Mouse (Mus musculus) MEL (cell line): ENCODE measurements around the gene Gm21903.

ENCODE experiments used
- BHLHE40 ChIP-seq: IDR thresholded peaks from 2 replicates; pipeline ENCODE4 v1.6.1; 2012; ENCODE audit warnings: low read depth, mild to moderate bottlenecking, inconsistent platforms, low read length, improper control_type of control experiment, borderline replicate concordance
- CTCF ChIP-seq, 3 experiments: IDR thresholded peaks in 2 of 3; conservative IDR thresholded peaks in 1 of 3; 2 replicates each; pipeline ENCODE4 v1.5.1; 2011 to 2012; ENCODE audit warnings: low read length in 3 of 3, low read depth in 2 of 3, mild to moderate bottlenecking in 2 of 3, improper control_type of control experiment in 1 of 3, inconsistent platforms in 1 of 3, mixed read lengths in 1 of 3, moderate library complexity in 1 of 3; ENCODE audit not compliant: control insufficient read depth in 1 of 3, insufficient read depth in 1 of 3, poor library complexity in 1 of 3, severe bottlenecking in 1 of 3
- EP300 ChIP-seq, 2 experiments: IDR thresholded peaks; 2 replicates each; pipeline ENCODE4 v1.6.1; 2011; ENCODE audit warnings: improper control_type of control experiment in 2 of 2, low read length in 2 of 2, low read depth in 1 of 2, mild to moderate bottlenecking in 1 of 2
- JUND ChIP-seq: IDR thresholded peaks from 2 replicates; pipeline ENCODE4 v1.6.1; 2011; ENCODE audit warnings: low read depth, mild to moderate bottlenecking, improper control_type of control experiment, low read length
- KAT2A ChIP-seq: conservative IDR thresholded peaks from 2 replicates; pipeline ENCODE4 v1.6.1; 2012; ENCODE audit warnings: low read depth, low read length, improper control_type of control experiment, inconsistent platforms
- MEF2A ChIP-seq: IDR thresholded peaks from 2 replicates; pipeline ENCODE4 v1.6.1; 2014; ENCODE audit warnings: low read depth, mild to moderate bottlenecking, inconsistent platforms, low read length, improper control_type of control experiment; ENCODE audit not compliant: poor library complexity, insufficient replicate concordance, severe bottlenecking; ENCODE audit errors: extremely low read depth
- NELFE ChIP-seq: IDR thresholded peaks from 2 replicates; pipeline ENCODE4 v1.6.1; 2011; ENCODE audit warnings: low read depth, low read length, improper control_type of control experiment
- POLR2A ChIP-seq, 2 experiments: IDR thresholded peaks; 2 replicates each; pipeline ENCODE4 v1.6.1; 2011 to 2012; ENCODE audit warnings: low read length in 2 of 2, mild to moderate bottlenecking in 2 of 2, control low read depth in 1 of 2, improper control_type of control experiment in 1 of 2, low read depth in 1 of 2, moderate library complexity in 1 of 2; ENCODE audit not compliant: control insufficient read depth in 1 of 2, insufficient read depth in 1 of 2, poor library complexity in 1 of 2
- POLR2AphosphoS5 ChIP-seq: IDR thresholded peaks from 2 replicates; pipeline ENCODE4 v1.6.1; 2012; ENCODE audit warnings: low read depth, borderline replicate concordance, mild to moderate bottlenecking, inconsistent platforms, low read length, moderate library complexity, mixed read lengths
- SMC3 ChIP-seq: IDR thresholded peaks from 2 replicates; pipeline ENCODE4 v1.6.1; 2011; ENCODE audit warnings: low read depth, low read length, improper control_type of control experiment
- TBP ChIP-seq: IDR thresholded peaks from 2 replicates; pipeline ENCODE4 v1.8.0; 2011; ENCODE audit warnings: low read depth, low read length, improper control_type of control experiment
- UBTF ChIP-seq: IDR thresholded peaks from 2 replicates; pipeline ENCODE4 v1.6.1; 2012; ENCODE audit warnings: low read depth, mild to moderate bottlenecking, inconsistent platforms, low read length, improper control_type of control experiment, moderate library complexity, borderline replicate concordance; ENCODE audit not compliant: insufficient read depth
- USF1 ChIP-seq: IDR thresholded peaks from 2 replicates; pipeline ENCODE4 v1.6.1; 2014; ENCODE audit warnings: low read depth, mild to moderate bottlenecking, inconsistent platforms, low read length, improper control_type of control experiment, moderate library complexity

DNA sequence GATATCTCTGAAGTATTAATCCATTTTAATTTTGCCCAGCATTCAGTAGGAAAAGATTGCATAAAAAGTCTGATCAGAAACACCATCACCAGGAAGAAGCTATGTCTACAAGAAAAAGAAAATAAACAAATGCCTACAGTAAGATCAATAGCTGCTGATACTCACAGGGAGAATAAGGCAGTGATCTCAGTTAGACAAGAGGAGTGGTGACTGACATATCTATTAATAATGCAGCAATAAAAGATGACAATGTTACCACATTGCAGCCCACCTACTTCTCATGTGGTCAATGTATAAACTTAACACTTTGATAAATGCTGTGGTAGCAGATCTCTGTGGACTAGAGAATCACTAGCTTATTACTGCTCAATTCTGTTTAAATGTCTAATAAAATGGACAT lies at the start of gene Gm21903:
- TF ChIP-seq CTCF (IDR thresholded peaks at IDR 0.05 in 2 of 3, conservative IDR thresholded peaks at IDR 0.05 in 1 of 3; ENCODE audit: control insufficient read depth in 1 of 3, insufficient read depth in 1 of 3, low read depth in 2 of 3, low read length in 3 of 3, poor library complexity in 1 of 3, severe bottlenecking in 1 of 3) (no peak), JUND (no peak), MEF2A (no peak), EP300 (IDR thresholded peaks at IDR 0.05; ENCODE audit: low read depth in 1 of 2, low read length in 2 of 2) (no peak), BHLHE40 (no peak), SMC3 (no peak), POLR2A (IDR thresholded peaks at IDR 0.05; ENCODE audit: control insufficient read depth in 1 of 2, insufficient read depth in 1 of 2, low read depth in 1 of 2, low read length in 2 of 2, poor library complexity in 1 of 2) (no peak), USF1 (no peak), TBP (no peak), UBTF (no peak), POLR2AphosphoS5 (no peak), NELFE (no peak), KAT2A (no peak)
